In the genomic region with DNA sequence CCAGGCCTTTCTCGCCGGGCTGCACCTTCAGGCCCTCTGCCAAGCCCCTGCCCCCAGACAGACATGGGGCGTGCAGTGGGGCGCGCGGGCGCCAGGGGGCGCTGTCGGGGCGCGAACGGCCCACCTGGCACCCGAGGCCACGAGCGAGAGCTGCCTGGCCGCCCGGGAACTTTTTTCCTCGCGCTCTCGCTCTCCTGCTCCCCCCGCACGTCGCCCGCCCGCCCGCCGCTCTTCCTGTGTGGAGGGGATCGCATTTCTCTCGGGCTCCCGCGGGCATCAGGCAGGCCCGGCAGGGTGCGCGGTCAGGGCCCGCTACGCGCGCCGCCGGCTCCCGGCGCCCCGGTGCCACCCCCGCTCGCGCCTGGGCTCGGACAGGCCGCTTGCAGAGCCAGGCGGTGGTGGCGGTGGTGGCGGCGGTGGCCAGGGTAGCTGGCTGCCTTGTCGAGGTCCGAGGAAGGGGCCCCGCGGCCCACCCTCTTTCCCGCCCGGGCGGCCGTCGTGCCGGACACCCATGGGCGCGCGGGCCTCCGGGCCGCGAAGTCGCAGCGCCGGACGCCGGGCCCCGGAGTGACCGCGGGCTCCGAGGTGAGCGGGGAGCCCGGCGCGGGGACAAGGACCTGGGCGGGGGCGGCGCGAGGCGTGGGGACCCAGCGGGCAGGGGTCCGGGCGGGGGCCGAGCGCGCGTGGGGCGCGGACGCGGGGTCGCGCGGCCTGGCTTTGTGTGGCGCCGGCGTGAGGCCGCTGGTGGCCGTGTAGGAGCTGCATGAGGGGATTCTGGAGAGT, we compare ENCODE assay signal across 8 mouse cellular contexts. TPM values are rescaled to one million over a fixed set of nuclear protein-coding genes. Genes with fewer than 3 reads are reported as not detected.
DNase-seq lines count a peak whose midpoint lies in the region; ATAC-seq and TF ChIP-seq lines count a peak whose summit lies in the region.

TSS of gene Rai1 (plus strand) at position 204 of the 783 bp plus-strand sequence.

- no peaks in the 10 kb centered on the region for H3K9me3 ChIP-seq in forebrain, embryonic 13.5 days (replicated peaks)
- H3K9me3 ChIP-seq in heart, postnatal 0 days (replicated peaks; ENCODE audit: control insufficient read depth, low read length) = no peaks in the 10 kb centered on the region
- no peaks in the 10 kb centered on the region for H3K9me3 ChIP-seq in liver, embryonic 16.5 days (replicated peaks; ENCODE audit: control insufficient read depth, low read length)
- no peaks in the 10 kb centered on the region for H3K9me3 ChIP-seq in neural tube, embryonic 12.5 days
- H3K9me3 ChIP-seq in stomach, postnatal 0 days (ENCODE audit: control insufficient read depth, low read length) = no peaks in the 10 kb centered on the region

- H3K4me2 ChIP-seq in forebrain, embryonic 13.5 days = peak within 1 kb of the TSS; percentile 87
- peak within 1 kb of the TSS; percentile 88 for H3K4me2 ChIP-seq in heart, postnatal 0 days (ENCODE audit: low read depth, low read length)
- peak within 1 kb of the TSS; percentile 99 for H3K4me2 ChIP-seq in liver, embryonic 16.5 days (ENCODE audit: low read depth, low read length)
- H3K4me2 ChIP-seq in neural tube, embryonic 12.5 days (replicated peaks) = peak within 1 kb of the TSS; percentile 84
- H3K4me2 ChIP-seq in stomach, postnatal 0 days (replicated peaks; ENCODE audit: low read depth) = peak within 1 kb of the TSS; percentile 95

- under 1% methylated on average over 66 of the region's 105 CpGs for WGBS in forebrain, embryonic 13.5 days
- WGBS in heart, postnatal 0 days = under 1% methylated on average over 48 of the region's 105 CpGs
- 1% methylated on average over 60 of the region's 105 CpGs for WGBS in liver, embryonic 16.5 days (ENCODE audit: insufficient replicate concordance)
- WGBS in neural tube, embryonic 12.5 days = under 1% methylated on average over 89 of the region's 105 CpGs
- under 1% methylated on average over 67 of the region's 105 CpGs for whole genome bisulfite sequencing in stomach, postnatal 0 days

- H3K27ac ChIP-seq in forebrain, embryonic 13.5 days = peak within 1 kb of the TSS; percentile 96
- peak within 1 kb of the TSS; percentile 98 for H3K27ac ChIP-seq in heart, postnatal 0 days (ENCODE audit: low read depth)
- H3K27ac ChIP-seq in liver, embryonic 16.5 days (ENCODE audit: low read length) = peak within 1 kb of the TSS; percentile 88
- H3K27ac ChIP-seq in neural tube, embryonic 12.5 days = peak within 1 kb of the TSS; percentile 95
- peak within 1 kb of the TSS; percentile 97 for H3K27ac ChIP-seq in stomach, postnatal 0 days (replicated peaks)

- peak; percentile 34; the same call in 1 of the 2 replicates for TF ChIP-seq EP300 in heart, postnatal 0 days (IDR thresholded peaks at IDR 0.05; ENCODE audit: low read depth)
- no peak for TF ChIP-seq EP300 in stomach, postnatal 0 days (optimal IDR thresholded peaks at IDR 0.05)

- peaks cover 43% of the 10 kb centered on the region for H3K4me1 ChIP-seq in forebrain, embryonic 13.5 days
- H3K4me1 ChIP-seq in heart, postnatal 0 days (ENCODE audit: control insufficient read depth, insufficient read depth) = peaks cover 42% of the 10 kb centered on the region
- peaks cover 42% of the 10 kb centered on the region for H3K4me1 ChIP-seq in liver, embryonic 16.5 days (ENCODE audit: control insufficient read depth, low read depth, low read length)
- peaks cover 40% of the 10 kb centered on the region for H3K4me1 ChIP-seq in neural tube, embryonic 12.5 days
- H3K4me1 ChIP-seq in stomach, postnatal 0 days (replicated peaks; ENCODE audit: control insufficient read depth, insufficient read depth) = peaks cover 13% of the 10 kb centered on the region

- H3K27me3 ChIP-seq in forebrain, embryonic 13.5 days = no peaks in the 10 kb centered on the region
- no peaks in the 10 kb centered on the region for H3K27me3 ChIP-seq in heart, postnatal 0 days (ENCODE audit: control insufficient read depth, insufficient read depth, low read length)
- no peaks in the 10 kb centered on the region for H3K27me3 ChIP-seq in liver, embryonic 16.5 days (ENCODE audit: control insufficient read depth, insufficient read depth, low read depth, low read length)
- H3K27me3 ChIP-seq in neural tube, embryonic 12.5 days (replicated peaks) = no peaks in the 10 kb centered on the region
- no peaks in the 10 kb centered on the region for H3K27me3 ChIP-seq in stomach, postnatal 0 days (ENCODE audit: control insufficient read depth, insufficient read depth, low read length)

- peak; percentile 94 for DNase-seq in CD4-positive, CD25-positive, alpha-beta regulatory T cell, adult 2 months (ENCODE audit: low read depth, low spot score)
- peak; percentile 71 for DNase-seq in c-Kit-negative CD71-positive TER-119-positive erythroid progenitor cells, embryonic 14.5 days (ENCODE audit: low read depth, low spot score)
- DNase-seq in heart, postnatal 0 days (ENCODE audit: low spot score) = peak; percentile 84
- peak; percentile 95 to 96 for DNase-seq in kidney, postnatal 4 days
- DNase-seq in stomach, postnatal 0 days (ENCODE audit: low spot score) = peak; percentile 93

- peak within 1 kb of the TSS; percentile 98 for H3K4me3 ChIP-seq in forebrain, embryonic 13.5 days
- peak within 1 kb of the TSS; percentile 96 for H3K4me3 ChIP-seq in heart, postnatal 0 days (ENCODE audit: low read depth, low read length)
- H3K4me3 ChIP-seq in liver, embryonic 16.5 days (ENCODE audit: low read depth, low read length) = peak within 1 kb of the TSS; percentile 75
- peak within 1 kb of the TSS; percentile 100 for H3K4me3 ChIP-seq in neural tube, embryonic 12.5 days
- H3K4me3 ChIP-seq in stomach, postnatal 0 days (ENCODE audit: low read depth, low read length) = peak within 1 kb of the TSS; percentile 92

- H3K9ac ChIP-seq in forebrain, embryonic 13.5 days = peak within 1 kb of the TSS; percentile 100
- H3K9ac ChIP-seq in heart, postnatal 0 days (replicated peaks; ENCODE audit: low read depth, low read length) = peak within 1 kb of the TSS; percentile 99
- peak within 1 kb of the TSS; percentile 89 for H3K9ac ChIP-seq in liver, embryonic 16.5 days (ENCODE audit: low read depth, low read length)
- peak within 1 kb of the TSS; percentile 99 for H3K9ac ChIP-seq in neural tube, embryonic 12.5 days
- peak within 1 kb of the TSS; percentile 98 for H3K9ac ChIP-seq in stomach, postnatal 0 days (ENCODE audit: low read length)

- peak; percentile 83 for TF ChIP-seq CTCF in heart, postnatal 0 days (IDR thresholded peaks at IDR 0.05; ENCODE audit: low read depth)
- peak; percentile 88 for TF ChIP-seq CTCF in stomach, postnatal 0 days (IDR thresholded peaks at IDR 0.05; ENCODE audit: low read depth)

- ATAC-seq in forebrain, embryonic 13.5 days = peak; percentile 83
- ATAC-seq in heart, postnatal 0 days (ENCODE audit: insufficient read depth, low read depth) = peak; percentile 69
- ATAC-seq in liver, embryonic 16.5 days (ENCODE audit: low read depth) = peak; percentile 73
- peak; percentile 73 for ATAC-seq in neural tube, embryonic 12.5 days (ENCODE audit: low FRiP score, low read depth)
- peak; percentile 78 for ATAC-seq in stomach, postnatal 0 days (ENCODE audit: low FRiP score, low TSS enrichment)

- no peaks in the 10 kb centered on the region for H3K36me3 ChIP-seq in forebrain, embryonic 13.5 days (ENCODE audit: poor library complexity, severe bottlenecking)
- H3K36me3 ChIP-seq in heart, postnatal 0 days (replicated peaks; ENCODE audit: control insufficient read depth, insufficient read depth, low read length) = no peaks in the 10 kb centered on the region
- no peaks in the 10 kb centered on the region for H3K36me3 ChIP-seq in liver, embryonic 16.5 days (ENCODE audit: control insufficient read depth, insufficient read depth)
- H3K36me3 ChIP-seq in neural tube, embryonic 12.5 days = no peaks in the 10 kb centered on the region
- no peaks in the 10 kb centered on the region for H3K36me3 ChIP-seq in stomach, postnatal 0 days (ENCODE audit: control insufficient read depth, insufficient read depth, low read length)

RNA-seq across cellular contexts. Expression of gene Rai1, which starts in this region (rescaled TPM):
- 26.9 and 31.5 TPM in 2 replicates for polyA plus RNA-seq in forebrain, embryonic 13.5 days (2015; fragmentation: Nextera tagmentation; extraction: Ambion mirVana)
- 22.5 and 28.1 TPM in 2 replicates for total RNA-seq in heart, postnatal 0 days (2014; rRNA removed; ENCODE audit: low replicate concordance)
- polyA plus RNA-seq in heart, postnatal 0 days (2015; fragmentation: Nextera tagmentation; extraction: Ambion mirVana) = 9.1 and 10.2 TPM in 2 replicates
- 2.8 and 3.7 TPM in 2 replicates for polyA plus RNA-seq in liver, embryonic 16.5 days (2015; fragmentation: Nextera tagmentation; extraction: Ambion mirVana)
- 34.0 and 35.6 TPM in 2 replicates for polyA plus RNA-seq in neural tube, embryonic 12.5 days (2016; fragmentation: Nextera tagmentation; extraction: Ambion mirVana)
- polyA plus RNA-seq in stomach, postnatal 0 days (2015; fragmentation: Nextera tagmentation; extraction: Ambion mirVana) = 10.6 and 10.7 TPM in 2 replicates

Comparison
In these comparisons a context has a peak if more than half of its experiments do, and no peak if none do; other contexts are left out.
1. Peak in every context shown above with its lines: DNase-seq, ATAC-seq, H3K4me3 ChIP-seq and H3K27ac ChIP-seq.